Mouse (Mus musculus) spleen, embryonic (tissue): ENCODE measurements around the gene E2f8.

ENCODE experiments used
- CTCF ChIA-PET: fragments of 350-600 bp; sonication (Branson Sonifier 250); formaldehyde crosslinking; loops from one replicate; lab custom pipeline; 2022; lab: Charles Lee

Gene E2f8

GRCm38 (mm10) chr7:48859362-48859761 lies 22.0 kb downstream of the E2f8 start:
- CTCF ChIA-PET: no interaction called here

DNA sequence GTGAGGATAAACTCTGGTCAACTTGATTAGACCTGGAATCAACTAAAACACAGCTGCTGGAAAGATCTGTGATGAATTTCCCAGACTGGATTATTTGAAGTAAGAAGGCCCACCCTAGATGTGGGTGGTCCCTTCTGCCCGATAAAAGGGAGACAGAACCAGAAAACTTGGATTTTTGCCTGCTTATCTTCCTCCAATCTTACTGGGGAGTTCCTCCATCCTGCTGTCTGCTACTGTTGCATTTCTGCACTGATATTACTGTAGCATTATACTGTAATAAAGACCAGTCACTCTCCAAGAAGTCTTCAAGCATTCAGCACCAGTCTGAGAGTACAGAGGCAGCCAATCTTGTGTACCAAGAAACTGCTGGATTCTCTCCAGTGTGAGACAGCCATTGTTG lies 23.1 kb downstream of the E2f8 start:
- CTCF ChIA-PET: no interaction called here

DNA sequence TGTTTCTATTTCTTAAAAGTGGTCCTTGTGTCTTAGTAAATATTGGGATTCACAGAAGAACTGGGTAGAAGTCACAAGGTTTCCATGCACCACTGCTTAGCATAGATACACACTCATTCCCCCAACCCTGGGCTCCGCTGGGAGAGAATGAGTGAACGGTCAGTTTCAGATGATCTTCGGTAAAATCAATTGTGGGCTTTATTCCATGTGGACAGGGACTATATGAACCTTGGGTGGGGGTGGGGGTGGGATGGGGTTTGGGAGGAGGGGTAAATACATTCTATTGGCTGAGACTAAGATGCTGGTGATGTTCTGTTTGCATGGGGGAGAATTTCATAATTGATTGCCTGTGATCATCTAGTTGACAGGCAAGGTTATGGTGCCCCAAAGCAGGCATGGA lies 25.9 kb downstream of the E2f8 start:
- CTCF ChIA-PET: no interaction called here

- CTCF ChIA-PET: no interaction called here
Observed at GRCm38 (mm10) chr7:48853496-48853895, 27.9 kb downstream of the E2f8 start.

DNA sequence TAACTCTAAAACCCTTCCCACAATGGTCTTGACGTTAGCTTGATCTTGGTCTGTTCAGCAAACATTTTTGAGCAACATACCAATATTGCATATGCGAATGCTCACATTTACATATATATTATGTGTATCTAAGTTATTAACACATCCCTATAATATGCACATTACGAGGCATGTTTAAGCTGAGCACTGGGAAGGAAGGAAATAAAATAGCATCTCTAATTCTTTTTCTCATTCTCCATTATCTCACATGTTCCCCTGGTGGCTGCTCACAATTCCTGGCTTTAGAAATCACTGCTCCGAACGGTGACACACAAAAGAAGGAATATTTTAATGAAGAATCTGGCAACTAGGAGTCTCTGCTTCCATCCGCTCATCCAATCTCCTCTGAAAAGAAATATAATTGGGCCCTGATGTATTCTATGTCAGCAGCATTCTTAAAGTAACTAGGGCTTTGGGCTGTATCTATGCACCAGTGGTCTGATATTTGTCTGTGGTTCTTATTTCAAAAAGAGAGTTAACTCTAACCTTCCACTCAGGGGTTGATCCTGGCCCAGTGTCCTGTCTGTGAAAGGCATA lies 29.8 kb downstream of the E2f8 start:
- CTCF ChIA-PET: no interaction called here

DNA sequence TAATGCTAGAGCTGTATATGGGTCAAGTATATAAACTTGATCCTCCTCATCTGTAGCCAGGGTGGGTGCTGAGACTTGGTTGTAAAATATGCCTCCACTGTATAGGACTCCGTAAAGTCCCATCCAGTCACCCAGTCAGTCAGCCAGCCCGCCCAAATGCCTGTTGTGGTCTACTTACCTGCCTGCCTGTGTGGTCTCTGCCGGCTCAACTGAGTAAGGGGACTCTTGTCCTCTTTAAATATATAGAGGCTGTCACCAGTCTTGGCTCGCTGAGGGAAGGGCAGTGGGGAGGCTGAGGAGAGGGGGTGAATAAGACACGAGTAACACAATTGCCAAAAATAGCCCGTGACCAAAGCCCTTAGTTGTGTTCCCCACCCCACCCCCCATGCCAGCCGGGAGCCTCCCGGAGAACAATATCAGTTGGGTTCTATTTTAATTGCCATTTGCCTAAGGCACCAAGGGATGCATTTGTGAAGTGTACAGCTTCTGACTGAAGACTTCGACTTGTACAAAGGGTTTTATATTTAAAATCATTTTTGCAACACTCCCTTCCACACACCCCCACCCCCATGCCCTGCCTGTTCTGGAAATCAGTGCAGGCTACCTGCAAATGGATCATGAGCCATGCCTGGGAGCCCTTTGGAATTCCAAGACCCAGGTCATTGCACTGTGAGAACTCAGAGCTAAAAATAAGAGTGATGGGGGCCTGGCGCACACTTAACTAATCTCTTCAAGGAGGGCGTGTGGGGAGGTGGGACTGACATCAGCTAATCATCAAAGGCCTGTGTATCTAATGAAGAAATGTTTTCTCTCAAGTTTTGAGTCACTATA lies 33.4 kb downstream of the E2f8 start, which contains the start of gene Csrp3:
Gene Csrp3, minus strand, starts transcription at position 214 of the 831 bp plus-strand sequence.
- CTCF ChIA-PET: interaction anchor here (0.7 kb wide), 1 partner anchor 218 kb away, joined by 5 read pairs; no protein-coding TSS in a partner anchor

- CTCF ChIA-PET: no interaction called here
Observed at GRCm38 (mm10) chr7:48846755-48847154, 34.6 kb downstream of the E2f8 start.

DNA sequence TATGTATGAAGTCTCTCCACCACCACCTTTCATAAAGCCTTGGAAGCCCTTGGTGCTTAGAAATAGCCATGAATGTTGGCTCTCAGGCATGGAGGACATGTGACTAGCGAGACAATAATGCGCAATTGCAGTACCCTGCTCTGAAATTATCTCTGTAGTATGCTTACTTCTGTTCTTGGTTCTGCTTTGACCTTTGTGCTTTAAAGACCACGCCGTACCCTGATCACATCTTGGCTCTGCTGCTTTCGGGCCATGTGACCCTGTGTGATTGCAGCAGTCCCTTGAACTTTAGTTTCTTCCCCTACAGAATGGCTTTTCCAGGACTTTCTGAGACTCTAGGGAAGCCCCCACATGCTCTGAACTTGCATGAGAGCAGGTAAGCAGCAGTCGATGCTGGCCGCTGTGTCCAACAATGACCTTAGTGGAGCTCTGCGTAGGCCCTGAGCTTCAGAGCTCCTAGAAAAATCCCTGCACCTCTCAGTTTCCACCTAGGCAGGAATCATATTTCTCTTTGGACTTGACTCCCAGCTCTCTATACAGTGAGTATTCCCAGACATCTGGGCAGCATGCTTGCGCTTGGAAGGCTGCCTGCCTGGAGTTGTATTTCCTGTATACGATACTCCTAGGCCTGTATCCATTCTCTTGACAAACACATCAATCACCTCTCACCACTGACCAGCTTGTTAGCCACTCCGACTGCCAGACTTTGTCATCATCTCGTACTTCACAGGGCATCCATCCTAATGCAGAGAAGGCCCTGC lies 36.0 kb downstream of the E2f8 start:
- CTCF ChIA-PET: no interaction called here

DNA sequence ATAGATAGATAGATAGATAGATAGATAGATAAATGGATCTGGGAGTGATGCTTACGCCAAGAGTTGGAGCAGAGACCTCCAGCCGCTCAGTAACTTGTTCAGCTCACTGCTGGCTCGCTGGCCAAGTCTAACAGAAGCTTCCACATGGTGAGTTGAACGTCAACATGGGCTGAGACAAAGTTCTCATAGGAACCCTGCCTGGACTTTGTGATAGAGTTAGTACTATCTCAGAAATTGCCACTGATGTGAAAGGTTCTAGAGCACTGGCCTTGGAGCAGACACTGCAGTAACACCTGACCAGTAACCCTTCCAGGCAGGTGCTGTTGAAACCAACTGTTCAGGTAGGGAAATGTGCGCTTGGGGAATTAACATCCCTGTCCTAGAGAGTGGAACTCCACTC lies 37.9 kb downstream of the E2f8 start:
- CTCF ChIA-PET: no interaction called here

DNA sequence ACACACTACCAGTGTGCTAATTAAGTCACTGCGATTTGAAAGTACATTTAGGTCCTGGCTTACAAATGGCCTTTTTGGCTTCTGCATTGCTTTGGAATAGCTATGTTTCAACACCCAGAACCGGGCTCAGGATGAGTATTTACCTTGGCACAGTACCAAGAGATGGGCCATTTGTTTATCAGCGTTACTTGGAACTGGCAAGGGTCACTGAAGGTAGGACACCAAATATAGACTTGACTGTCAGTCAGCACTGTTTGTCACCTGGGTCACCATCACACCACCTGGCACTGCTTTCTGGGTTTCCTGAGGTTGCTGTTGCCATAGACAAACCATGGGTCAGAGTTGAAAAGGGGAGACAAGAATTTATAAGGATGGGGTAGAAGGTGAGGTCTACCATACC lies 39.0 kb downstream of the E2f8 start:
- CTCF ChIA-PET: no interaction called here

DNA sequence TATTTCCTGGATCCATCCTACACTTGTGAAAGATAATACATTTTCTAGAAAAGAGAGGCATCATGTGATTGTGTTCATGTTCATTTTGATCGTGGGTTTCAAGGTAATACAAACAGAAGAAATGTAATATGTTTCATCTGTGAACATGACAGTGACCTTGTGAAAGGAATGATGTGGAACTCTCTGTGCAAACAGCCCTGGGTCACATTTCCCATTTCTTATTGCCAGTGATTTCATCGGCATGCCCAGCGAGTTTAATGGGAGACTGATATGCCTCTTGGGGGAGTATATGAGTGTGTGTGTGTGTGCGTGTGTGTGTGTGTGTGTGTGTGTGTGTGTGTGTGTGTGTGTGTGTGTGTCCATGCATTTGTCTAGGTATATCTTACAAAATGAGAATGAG lies 39.9 kb downstream of the E2f8 start:
- CTCF ChIA-PET: no interaction called here

- CTCF ChIA-PET: interaction anchor here (0.7 kb wide), 1 partner anchor 34 kb away, joined by 3 read pairs; no protein-coding TSS in a partner anchor
Observed at GRCm38 (mm10) chr7:48840545-48840944, 40.9 kb downstream of the E2f8 start.

DNA sequence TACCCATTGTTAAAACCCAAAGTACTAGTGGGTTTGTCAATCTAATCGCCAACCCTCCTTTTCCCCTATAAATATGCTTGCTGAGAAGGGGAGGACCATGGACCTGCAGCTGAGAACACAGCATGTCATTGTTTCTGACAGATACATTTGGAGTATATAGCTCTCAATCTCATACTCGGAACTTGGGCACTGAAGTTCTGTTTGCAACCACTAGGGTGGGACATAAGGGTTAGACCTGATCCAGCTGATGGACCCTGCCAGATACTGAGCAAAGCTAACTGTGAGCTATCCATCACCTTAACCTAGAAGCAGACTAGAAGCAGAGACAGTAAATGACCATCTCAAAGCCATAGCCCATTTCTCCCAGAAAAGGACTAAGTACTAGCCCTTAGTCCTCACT lies 43.0 kb downstream of the E2f8 start:
- CTCF ChIA-PET: interaction anchor here (0.5 kb wide), 1 partner anchor 68 kb away, joined by 4 read pairs; no protein-coding TSS in a partner anchor

GRCm38 (mm10) chr7:48836949-48837348 lies 44.4 kb downstream of the E2f8 start:
- CTCF ChIA-PET: no interaction called here

DNA sequence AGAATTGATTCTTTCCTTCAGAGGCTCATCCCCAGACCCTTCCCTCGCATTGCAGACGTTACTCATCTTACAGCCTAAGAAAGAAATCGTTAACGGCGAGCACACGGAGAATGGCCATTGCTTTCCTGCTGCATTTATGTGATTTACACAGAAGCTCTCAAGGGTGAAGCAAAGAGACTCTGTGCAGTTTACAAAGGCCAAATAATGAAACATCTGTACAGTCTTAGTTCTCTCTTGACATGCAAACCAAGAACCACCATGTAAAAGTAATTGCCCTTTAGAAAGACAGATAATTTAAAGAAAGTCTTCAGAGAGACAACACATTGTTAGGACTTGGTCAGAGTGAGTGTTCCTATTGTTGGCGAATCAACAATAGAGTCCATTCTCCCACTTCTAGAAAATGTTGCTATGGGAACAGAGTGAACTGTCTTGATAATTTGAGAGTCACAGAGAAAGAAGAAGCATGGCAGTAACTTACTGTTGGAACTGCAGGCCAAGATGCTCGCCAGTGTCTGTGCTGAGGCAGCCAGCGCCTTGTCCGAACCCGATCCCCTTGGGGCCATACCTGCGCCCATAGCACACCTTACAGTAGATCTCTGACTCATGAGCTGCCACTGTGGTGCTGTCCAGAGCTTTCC lies 46.3 kb downstream of the E2f8 start:
- CTCF ChIA-PET: interaction anchor here (0.8 kb wide), 1 partner anchor 416 kb away, joined by 4 read pairs; no protein-coding TSS in a partner anchor

- CTCF ChIA-PET: interaction anchor here (0.6 kb wide), 1 partner anchor 1800 kb away, joined by 3 read pairs; no protein-coding TSS in a partner anchor
Observed at GRCm38 (mm10) chr7:48834371-48834970, 46.9 kb downstream of the E2f8 start.

DNA sequence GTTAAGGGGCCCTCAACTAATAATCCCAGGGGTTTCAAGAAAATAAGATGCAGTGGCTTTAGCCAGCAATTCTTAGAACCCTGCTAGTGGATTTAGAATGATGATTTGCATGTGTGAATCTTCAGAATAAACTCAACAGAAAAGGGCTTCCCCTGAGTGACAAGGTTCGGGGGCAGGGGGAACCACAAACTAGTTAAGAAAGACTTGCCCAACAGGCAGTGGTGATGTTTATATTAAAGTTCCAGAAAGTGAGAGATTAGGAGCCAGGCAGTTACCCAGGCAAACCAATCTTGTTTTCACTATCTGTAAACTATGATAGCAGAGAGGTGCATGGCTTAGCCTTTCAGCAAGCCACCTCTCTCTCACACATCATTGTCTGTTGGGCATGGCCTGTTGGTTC lies 48.7 kb downstream of the E2f8 start:
- CTCF ChIA-PET: no interaction called here

- CTCF ChIA-PET: no interaction called here
Observed at GRCm38 (mm10) chr7:48830395-48830794, 51.0 kb downstream of the E2f8 start.

DNA sequence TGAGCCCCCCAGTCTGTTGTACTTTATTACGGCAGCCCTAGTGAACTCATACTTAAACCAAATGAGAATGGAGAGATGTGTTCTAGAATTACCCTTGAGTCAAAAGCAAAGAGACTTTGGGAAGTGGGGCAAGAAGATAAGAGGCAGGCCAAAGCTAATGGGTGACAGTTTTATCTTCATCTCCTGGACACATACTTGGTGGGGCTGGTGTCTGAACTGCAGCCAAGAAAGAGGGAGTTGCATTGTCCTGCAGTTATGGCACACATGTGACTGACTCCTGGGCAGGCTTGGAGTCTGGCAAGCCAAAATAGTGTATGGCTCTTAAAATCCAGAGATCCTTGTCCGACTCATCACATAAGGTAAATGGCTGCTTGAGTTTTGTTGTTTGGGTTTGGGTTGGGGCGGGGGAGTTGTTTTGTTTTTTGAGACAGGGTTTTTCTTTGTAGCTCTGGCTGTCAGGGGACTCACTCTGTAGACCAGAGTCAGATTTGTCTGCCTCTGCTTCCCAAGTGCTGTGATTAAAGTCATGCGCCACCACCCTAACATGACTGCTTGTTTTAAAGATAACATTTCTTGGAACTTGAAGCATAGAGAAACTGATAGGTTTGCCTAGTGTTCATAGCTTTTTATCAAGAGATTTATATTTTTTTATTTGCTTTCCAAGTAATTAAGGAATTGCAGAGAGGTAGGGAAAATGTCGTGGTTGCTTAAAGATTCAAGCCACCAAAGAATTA lies 52.1 kb downstream of the E2f8 start:
- CTCF ChIA-PET: no interaction called here

GRCm38 (mm10) chr7:48825170-48825569 lies 56.2 kb downstream of the E2f8 start:
- CTCF ChIA-PET: no interaction called here

GRCm38 (mm10) chr7:48824671-48825070 lies 56.7 kb downstream of the E2f8 start:
- CTCF ChIA-PET: no interaction called here
